Mouse (Mus musculus): ENCODE results near the gene Prl4a1. TPM values are rescaled to one million over a fixed set of nuclear protein-coding genes. Genes with fewer than 3 reads are reported as not detected.
"Not testable (repeated sequence)": the region's sequence is repeated elsewhere in the genome, so short reads cannot be mapped to it uniquely, and the experiment has no call there.

The Prl4a1 gene
- total RNA-seq (2021) (not detected), polyA plus RNA-seq (2012; rRNA removed) (not detected in 2 replicates)
- long read RNA-seq, result 0 reads

DNA sequence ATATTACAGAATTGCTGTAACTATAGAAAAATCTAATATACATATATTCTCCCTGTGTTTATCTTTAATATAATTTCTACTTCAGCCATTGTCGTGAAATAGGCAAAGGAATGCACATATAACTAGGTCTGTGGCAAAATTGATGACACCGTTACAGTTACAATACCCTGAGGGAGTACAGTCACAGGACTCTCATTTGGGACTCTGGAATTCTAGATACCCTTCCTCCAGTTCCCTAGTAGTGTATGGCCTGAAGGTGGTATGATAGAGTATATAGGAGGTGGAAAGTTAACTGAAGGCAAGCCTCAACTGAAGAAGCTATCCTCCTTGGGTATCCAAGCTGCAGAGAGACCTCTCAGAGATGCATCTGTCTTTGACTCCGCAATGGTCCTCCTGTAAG, at the start of gene Prl4a1:
Gene Prl4a1 (plus strand): TSS at position 301 of the 400 bp plus-strand sequence.
- DNase-seq, result no peak

DNA sequence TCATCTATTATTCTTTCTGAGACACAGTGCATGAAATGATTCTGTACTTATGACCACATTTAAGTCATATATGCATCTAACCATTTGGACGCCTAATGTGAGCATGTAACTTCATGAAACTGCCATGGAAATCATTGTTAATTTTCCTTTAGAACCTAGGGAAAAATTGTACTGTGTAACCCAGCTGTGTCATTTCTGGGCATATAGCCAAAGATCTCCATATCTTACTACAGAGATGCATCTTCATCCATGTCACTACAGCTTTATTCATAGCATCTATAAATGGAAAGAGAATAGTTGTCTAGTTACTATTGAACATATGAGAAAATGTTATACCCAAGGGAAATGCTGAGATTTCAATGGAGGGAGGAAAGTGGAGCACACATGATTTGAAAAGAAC, 43.1 kb upstream of the Prl4a1 start:
- no peak for DNase-seq

DNA sequence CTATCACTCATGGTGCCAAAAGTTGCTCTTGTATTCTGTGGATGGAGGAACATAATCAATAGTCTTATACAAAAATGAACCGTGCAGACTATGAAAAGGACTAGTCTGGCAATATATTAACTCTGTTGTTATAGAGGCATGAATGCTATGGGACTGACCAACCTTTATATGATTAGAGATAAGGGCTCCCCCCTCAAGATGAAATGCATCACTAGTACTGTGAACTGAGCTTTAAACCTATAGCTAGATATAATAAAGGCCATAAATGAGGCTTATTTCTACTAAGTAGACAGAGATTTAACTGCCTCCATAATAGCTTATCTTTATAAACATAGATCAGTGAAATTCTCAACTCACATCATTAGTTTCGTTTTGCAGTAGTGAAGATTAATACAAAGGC, 41.7 kb upstream of the Prl4a1 start:
- not testable (repeated sequence) for DNase-seq

DNA sequence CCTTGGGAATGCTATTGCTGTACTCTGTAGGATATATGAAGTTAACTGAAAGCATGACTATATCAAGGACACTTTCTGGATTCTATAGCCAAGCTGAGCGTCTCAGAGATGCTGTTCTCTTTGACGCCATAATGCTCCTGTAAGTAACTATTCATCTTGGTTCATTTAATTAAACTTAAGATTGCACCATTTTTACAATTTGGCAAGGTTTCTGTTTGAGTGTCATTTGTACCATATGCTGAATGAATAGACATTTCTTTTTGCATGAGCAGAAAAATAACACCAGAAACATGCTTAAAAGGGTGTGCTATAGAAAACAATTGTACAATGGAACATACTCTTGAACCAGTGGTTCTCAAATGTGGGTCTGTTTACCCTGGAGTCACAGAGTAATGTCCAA, 38.4 kb upstream of the Prl4a1 start:
- DNase-seq, result no peak

DNA sequence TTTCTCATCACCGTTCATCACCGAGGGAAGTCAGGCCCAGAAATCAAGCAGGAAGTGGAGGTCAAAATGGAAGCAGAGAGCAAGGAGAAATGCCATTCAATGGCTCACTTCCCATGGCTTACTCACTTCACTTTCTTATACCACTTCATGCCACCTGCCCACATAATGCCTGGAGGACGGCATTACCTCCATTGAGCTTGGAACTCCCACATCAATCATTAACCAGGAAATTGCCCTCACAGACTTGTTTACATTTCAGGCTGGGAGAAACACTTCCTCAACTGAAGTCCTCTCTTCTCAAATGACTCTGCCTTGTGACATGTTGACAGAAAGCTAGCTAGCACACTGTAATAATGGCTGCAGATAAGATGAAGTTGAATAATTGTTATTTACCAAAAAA, 19.5 kb upstream of the Prl4a1 start:
- not testable (repeated sequence) for DNase-seq

DNA sequence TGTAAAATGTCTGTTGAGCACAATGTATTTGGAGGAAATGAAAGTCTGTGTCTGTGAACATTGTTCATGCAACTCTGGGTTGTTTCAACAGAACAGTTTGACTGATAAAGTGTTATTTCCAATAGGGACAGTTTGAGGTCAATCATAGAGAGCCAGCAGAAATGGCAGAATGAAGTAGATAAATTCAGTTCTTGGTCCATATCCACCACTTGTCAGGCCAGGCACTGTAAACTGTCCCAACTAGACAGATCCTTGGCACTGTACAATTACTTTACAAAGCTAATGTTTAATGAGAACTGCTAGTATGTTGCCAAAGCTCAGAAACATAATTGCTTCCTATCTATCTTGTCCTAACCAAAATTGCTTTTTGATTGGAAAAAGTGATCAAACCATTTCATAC, 13.3 kb downstream of the Prl4a1 start:
- DNase-seq, result no peak

DNA sequence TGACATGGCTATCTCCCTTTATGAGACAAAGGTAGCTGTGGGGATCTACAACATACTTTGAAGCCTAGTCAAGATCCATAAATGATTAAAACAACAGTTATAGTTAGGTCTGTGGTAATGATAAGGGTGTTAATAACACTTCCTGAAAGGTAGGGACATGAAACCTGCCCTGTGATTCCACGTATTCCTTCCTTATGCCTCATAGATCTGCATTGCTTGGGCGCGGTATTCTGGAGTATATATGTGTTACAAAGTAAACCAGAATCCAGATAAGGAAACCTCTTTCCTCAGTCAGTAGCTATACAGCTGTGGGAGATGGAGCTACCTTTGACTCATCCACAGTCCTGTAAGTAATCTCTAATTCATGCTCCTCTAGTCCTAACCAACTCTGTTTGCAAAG, 53.3 kb downstream of the Prl4a1 start:
- no peak for DNase-seq

Other genes with a start within 250 kb of the Prl4a1 start
- not detected for gene Prl7c1, start 235.4 kb upstream of the Prl4a1 start, total RNA-seq (2021)
- gene Prl7c1, start 235.4 kb upstream of the Prl4a1 start, polyA plus RNA-seq (2012; rRNA removed), result not detected in 2 replicates
- gene Prl2a1, start 214.6 kb upstream of the Prl4a1 start, total RNA-seq (2021), result not detected
- gene Prl2a1, start 214.6 kb upstream of the Prl4a1 start, polyA plus RNA-seq (2012; rRNA removed), result not detected in 2 replicates
- not detected for gene Prl2c1, start 166.9 kb upstream of the Prl4a1 start, total RNA-seq (2021)
- not detected in 2 replicates for gene Prl2c1, start 166.9 kb upstream of the Prl4a1 start, polyA plus RNA-seq (2012; rRNA removed)
- not detected for gene Prl5a1, start 126.3 kb downstream of the Prl4a1 start, total RNA-seq (2021)
- not detected in 2 replicates for gene Prl5a1, start 126.3 kb downstream of the Prl4a1 start, polyA plus RNA-seq (2012; rRNA removed)
- gene Gm11361, start 241.3 kb downstream of the Prl4a1 start, total RNA-seq (2021), result 100 to 1,000 TPM in 1 of 2 experiments, 10 to 100 TPM in 1; 34.0 to 118 TPM
- not detected in 2 replicates for gene Gm11361, start 241.3 kb downstream of the Prl4a1 start, polyA plus RNA-seq (2012; rRNA removed)

All from adrenal gland, adult 2 months (tissue).